Mouse (Mus musculus) MEL (cell line): Measurements from ENCODE around the gene Kazn. TPM values are rescaled to one million over a fixed set of nuclear protein-coding genes. Genes with fewer than 3 reads are reported as not detected.

Source experiments
- DNase-seq: peaks from one replicate; pipeline ENCODE4 v3.0.0; 2011; ENCODE audit warnings: low read depth, low spot score
- H3K27ac ChIP-seq: 2 replicates; pipeline ENCODE4 v1.5.1; 2012; ENCODE audit warnings: low read depth, mild to moderate bottlenecking, control low read depth, low read length, moderate library complexity; ENCODE audit not compliant: control insufficient read depth
- H3K27me3 ChIP-seq, 2 experiments: fragments of 150-350 bp in 1 of 2; sonication (generic) in 1 of 2; 2 replicates each; pipeline ENCODE4 v1.6.1; 2012; ENCODE audit warnings: low read length in 2 of 2, mild to moderate bottlenecking in 2 of 2, improper control_type of control experiment in 1 of 2, moderate library complexity in 1 of 2; ENCODE audit not compliant: insufficient read depth in 2 of 2, control insufficient read depth in 1 of 2
- H3K36me3 ChIP-seq, 2 experiments: 2 replicates each; pipeline ENCODE4 v1.6.1; 2012 to 2014; ENCODE audit warnings: low read length in 2 of 2, improper control_type of control experiment in 1 of 2, inconsistent platforms in 1 of 2, mild to moderate bottlenecking in 1 of 2; ENCODE audit not compliant: insufficient read depth in 2 of 2, control insufficient read depth in 1 of 2
- H3K4me1 ChIP-seq, 2 experiments: fragments of 150-350 bp in 1 of 2; sonication (generic) in 1 of 2; 2 replicates each; pipeline ENCODE4 v1.6.1; 2012; ENCODE audit warnings: low read length in 2 of 2, improper control_type of control experiment in 1 of 2, mild to moderate bottlenecking in 1 of 2; ENCODE audit not compliant: insufficient read depth in 2 of 2, control insufficient read depth in 1 of 2
- H3K4me3 ChIP-seq, 2 experiments: fragments of 150-350 bp in 1 of 2; sonication (generic) in 1 of 2; 2 replicates each; pipeline ENCODE4 v1.5.1; 2012; ENCODE audit warnings: low read depth in 2 of 2, low read length in 2 of 2, mild to moderate bottlenecking in 2 of 2, moderate library complexity in 2 of 2, control low read depth in 1 of 2, improper control_type of control experiment in 1 of 2; ENCODE audit not compliant: control insufficient read depth in 1 of 2, insufficient read depth in 1 of 2
- H3K79me2 ChIP-seq: 2 replicates; pipeline ENCODE4 v1.6.1; 2012; ENCODE audit warnings: mild to moderate bottlenecking, low read length, moderate library complexity; ENCODE audit not compliant: control insufficient read depth, poor library complexity, insufficient read depth
- H3K9ac ChIP-seq: 2 replicates; pipeline ENCODE4 v1.6.1; 2012; ENCODE audit warnings: low read depth, mild to moderate bottlenecking, control low read depth, low read length, moderate library complexity; ENCODE audit not compliant: control insufficient read depth, poor library complexity, severe bottlenecking
- H3K9me3 ChIP-seq: fragments of 150-350 bp; sonication (generic); replicated peaks from 2 replicates; pipeline ENCODE4 v1.6.1; 2012; ENCODE audit warnings: mild to moderate bottlenecking, low read length, improper control_type of control experiment, moderate library complexity; ENCODE audit not compliant: insufficient read depth
- BHLHE40 ChIP-seq: IDR thresholded peaks from 2 replicates; pipeline ENCODE4 v1.6.1; 2012; ENCODE audit warnings: low read depth, mild to moderate bottlenecking, inconsistent platforms, low read length, improper control_type of control experiment, borderline replicate concordance
- CHD1 ChIP-seq: IDR thresholded peaks from 2 replicates; pipeline ENCODE4 v1.6.1; 2012; ENCODE audit warnings: low read depth, mild to moderate bottlenecking, inconsistent platforms, low read length, improper control_type of control experiment
- CTCF ChIP-seq, 3 experiments: IDR thresholded peaks in 2 of 3; conservative IDR thresholded peaks in 1 of 3; 2 replicates each; pipeline ENCODE4 v1.5.1; 2011 to 2012; ENCODE audit warnings: low read length in 3 of 3, low read depth in 2 of 3, mild to moderate bottlenecking in 2 of 3, improper control_type of control experiment in 1 of 3, inconsistent platforms in 1 of 3, mixed read lengths in 1 of 3, moderate library complexity in 1 of 3; ENCODE audit not compliant: control insufficient read depth in 1 of 3, insufficient read depth in 1 of 3, poor library complexity in 1 of 3, severe bottlenecking in 1 of 3
- E2F4 ChIP-seq: IDR thresholded peaks from 2 replicates; pipeline ENCODE4 v1.6.1; 2011; ENCODE audit warnings: low read depth, low read length, improper control_type of control experiment, borderline replicate concordance
- ELF1 ChIP-seq: IDR thresholded peaks from 2 replicates; pipeline ENCODE4 v1.6.1; 2014; ENCODE audit warnings: low read depth, mild to moderate bottlenecking, inconsistent platforms, low read length, improper control_type of control experiment, moderate library complexity
- GATA1 ChIP-seq: IDR thresholded peaks from 2 replicates; pipeline ENCODE4 v1.6.1; 2011; ENCODE audit warnings: low read depth, low read length, improper control_type of control experiment
- HCFC1 ChIP-seq: IDR thresholded peaks from 2 replicates; pipeline ENCODE4 v1.6.1; 2012; ENCODE audit warnings: low read depth, mild to moderate bottlenecking, inconsistent platforms, low read length, improper control_type of control experiment, moderate library complexity
- KAT2A ChIP-seq: conservative IDR thresholded peaks from 2 replicates; pipeline ENCODE4 v1.6.1; 2012; ENCODE audit warnings: low read depth, low read length, improper control_type of control experiment, inconsistent platforms
- MAFK ChIP-seq: IDR thresholded peaks from 2 replicates; pipeline ENCODE4 v1.6.1; 2011; ENCODE audit warnings: low read depth, mild to moderate bottlenecking, low read length, improper control_type of control experiment, borderline replicate concordance
- MAX ChIP-seq: IDR thresholded peaks from 2 replicates; pipeline ENCODE4 v1.6.1; 2011; ENCODE audit warnings: low read length, improper control_type of control experiment
- MEF2A ChIP-seq: IDR thresholded peaks from 2 replicates; pipeline ENCODE4 v1.6.1; 2014; ENCODE audit warnings: low read depth, mild to moderate bottlenecking, inconsistent platforms, low read length, improper control_type of control experiment; ENCODE audit not compliant: poor library complexity, insufficient replicate concordance, severe bottlenecking; ENCODE audit errors: extremely low read depth
- MYB ChIP-seq: IDR thresholded peaks from 2 replicates; pipeline ENCODE4 v1.6.1; 2011; ENCODE audit warnings: mild to moderate bottlenecking, low read depth, low read length, improper control_type of control experiment
- MYC ChIP-seq: IDR thresholded peaks from 2 replicates; pipeline ENCODE4 v1.6.1; 2011; ENCODE audit warnings: low read depth, mild to moderate bottlenecking, low read length, improper control_type of control experiment, moderate library complexity
- NELFE ChIP-seq: IDR thresholded peaks from 2 replicates; pipeline ENCODE4 v1.6.1; 2011; ENCODE audit warnings: low read depth, low read length, improper control_type of control experiment
- NRF1 ChIP-seq: IDR thresholded peaks from 2 replicates; pipeline ENCODE4 v1.6.1; 2014; ENCODE audit warnings: low read depth, mild to moderate bottlenecking, inconsistent platforms, low read length, improper control_type of control experiment, moderate library complexity; ENCODE audit not compliant: poor library complexity, insufficient read depth, severe bottlenecking
- POLR2A ChIP-seq, 2 experiments: IDR thresholded peaks; 2 replicates each; pipeline ENCODE4 v1.6.1; 2011 to 2012; ENCODE audit warnings: low read length in 2 of 2, mild to moderate bottlenecking in 2 of 2, control low read depth in 1 of 2, improper control_type of control experiment in 1 of 2, low read depth in 1 of 2, moderate library complexity in 1 of 2; ENCODE audit not compliant: control insufficient read depth in 1 of 2, insufficient read depth in 1 of 2, poor library complexity in 1 of 2
- POLR2AphosphoS2 ChIP-seq: IDR thresholded peaks from 2 replicates; pipeline ENCODE4 v1.6.1; 2011; ENCODE audit warnings: low read length, improper control_type of control experiment
- SIN3A ChIP-seq: IDR thresholded peaks from 2 replicates; pipeline ENCODE4 v1.6.1; 2012; ENCODE audit warnings: low read length, improper control_type of control experiment, inconsistent platforms
- SMC3 ChIP-seq: IDR thresholded peaks from 2 replicates; pipeline ENCODE4 v1.6.1; 2011; ENCODE audit warnings: low read depth, low read length, improper control_type of control experiment
- TCF12 ChIP-seq: IDR thresholded peaks from 2 replicates; pipeline ENCODE4 v1.6.1; 2014; ENCODE audit warnings: low read depth, mild to moderate bottlenecking, inconsistent platforms, low read length, improper control_type of control experiment, moderate library complexity
- ZC3H11A ChIP-seq: IDR thresholded peaks from 2 replicates; pipeline ENCODE4 v1.6.1; 2012; ENCODE audit warnings: low read depth, mild to moderate bottlenecking, inconsistent platforms, low read length, improper control_type of control experiment
- ZKSCAN1 ChIP-seq: IDR thresholded peaks from 2 replicates; pipeline ENCODE4 v1.6.1; 2012; ENCODE audit warnings: low read depth, mild to moderate bottlenecking, inconsistent platforms, low read length, improper control_type of control experiment, moderate library complexity
- ZMIZ1 ChIP-seq: IDR thresholded peaks from 2 replicates; pipeline ENCODE4 v1.6.1; 2012; ENCODE audit warnings: low read depth, mild to moderate bottlenecking, inconsistent platforms, low read length, improper control_type of control experiment, moderate library complexity
- ZNF384 ChIP-seq: IDR thresholded peaks from 2 replicates; pipeline ENCODE4 v1.6.1; 2012; ENCODE audit warnings: low read depth, mild to moderate bottlenecking, inconsistent platforms, low read length, improper control_type of control experiment
- polyA plus RNA-seq, 2 experiments: library from polyadenylated mRNA; stranded (reverse) in 1 of 2; unstranded in 1 of 2; fragments of >175 nt in 1 of 2; fragments of >200 nt in 1 of 2; gene quantifications; 2 replicates each; pipeline versions ENCODE4 v1.2.1 to v1.2.4; 2012; ENCODE audit warnings: low replicate concordance in 2 of 2, low read depth in 1 of 2; ENCODE audit not compliant: insufficient read length in 2 of 2, insufficient read depth in 1 of 2, missing spikeins in 1 of 2
- total RNA-seq: library from RNA; depleted of rRNA; stranded (reverse); fragments of 300-350 nt; gene quantifications from 2 replicates; pipeline ENCODE4 v1.2.3, GENCODE M21; 2012

Kazn gene
- total and polyA plus RNA-seq, 3 experiments: not detected

DNA sequence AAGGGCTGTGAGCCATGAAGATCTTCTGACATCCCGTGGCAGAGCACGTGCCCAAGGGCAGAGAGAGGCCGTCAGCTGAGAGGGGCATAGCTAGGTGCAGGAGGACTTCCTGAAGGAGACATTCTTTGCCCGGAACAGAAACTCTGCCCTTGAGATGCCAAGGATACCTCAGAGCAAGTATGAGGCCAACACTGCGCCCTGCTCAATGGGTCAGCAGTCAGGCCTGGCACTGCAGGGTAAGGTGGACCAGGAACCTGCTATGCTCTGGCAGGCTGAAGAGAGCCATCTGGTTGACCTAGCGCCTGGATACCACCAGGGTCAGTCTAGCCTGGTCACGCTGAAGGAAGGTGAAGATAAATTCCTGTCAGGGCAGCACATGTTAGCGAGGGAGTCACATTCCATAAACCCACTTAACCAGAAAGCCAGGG, 46.0 kb downstream of the Kazn start:
- H3K9me3 ChIP-seq: no peaks in the 10 kb centered on the region
- H3K4me1 ChIP-seq: no peaks in the 10 kb centered on the region
- no peak for DNase-seq

DNA sequence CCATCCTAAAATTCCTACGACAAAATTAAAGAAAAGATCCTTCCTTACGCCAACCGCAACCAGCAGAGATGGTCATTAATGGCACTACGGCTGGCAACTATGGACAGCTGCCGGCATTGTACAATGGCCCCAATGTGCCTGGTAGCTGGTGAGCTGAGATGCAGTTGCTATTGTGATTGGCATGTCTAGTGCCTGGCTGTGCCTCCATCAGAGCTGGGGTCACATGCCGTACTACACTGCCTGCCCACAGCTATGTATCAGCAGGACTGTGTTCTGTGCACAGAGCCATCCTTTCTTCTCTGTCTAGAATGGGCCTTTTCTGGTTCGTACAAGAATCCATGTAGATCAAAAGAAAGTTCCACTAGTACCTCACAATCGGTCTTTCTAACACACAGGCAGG, 49.2 kb downstream of the Kazn start:
- no peak overlapping the region for H3K4me3 ChIP-seq
- H3K79me2 ChIP-seq: no peaks in the 10 kb centered on the region
- H3K36me3 ChIP-seq: no peaks in the 10 kb centered on the region
- H3K9me3 ChIP-seq: no peaks in the 10 kb centered on the region
- H3K27ac ChIP-seq: no peak overlapping the region
- no peak overlapping the region for H3K9ac ChIP-seq
- H3K27me3 ChIP-seq: no peaks in the 10 kb centered on the region
- DNase-seq: no peak
- TF ChIP-seq ZC3H11A (no peak), SMC3 (no peak), POLR2A (IDR thresholded peaks at IDR 0.05; ENCODE audit: control insufficient read depth in 1 of 2, insufficient read depth in 1 of 2, low read depth in 1 of 2, low read length in 2 of 2, poor library complexity in 1 of 2) (no peak), POLR2AphosphoS2 (no peak), CTCF (IDR thresholded peaks at IDR 0.05 in 2 of 3, conservative IDR thresholded peaks at IDR 0.05 in 1 of 3; ENCODE audit: control insufficient read depth in 1 of 3, insufficient read depth in 1 of 3, low read depth in 2 of 3, low read length in 3 of 3, poor library complexity in 1 of 3, severe bottlenecking in 1 of 3) (no peak), NRF1 (no peak), MEF2A (no peak), TCF12 (no peak), ZNF384 (no peak)
- no peaks in the 10 kb centered on the region for H3K4me1 ChIP-seq

More for the DNA sequence above, 46.0 kb downstream of the Kazn start:
- H3K79me2 ChIP-seq: no peaks in the 10 kb centered on the region
- H3K4me3 ChIP-seq: no peak overlapping the region
- H3K36me3 ChIP-seq: no peaks in the 10 kb centered on the region
- no peaks in the 10 kb centered on the region for H3K27me3 ChIP-seq
- H3K9ac ChIP-seq: no peak overlapping the region
- TF ChIP-seq CHD1: no peak
- TF ChIP-seq MYB: no peak
- TF ChIP-seq HCFC1: no peak
- no peak for TF ChIP-seq KAT2A
- TF ChIP-seq ZMIZ1: no peak
- no peak for TF ChIP-seq CTCF (IDR thresholded peaks at IDR 0.05 in 2 of 3, conservative IDR thresholded peaks at IDR 0.05 in 1 of 3; ENCODE audit: control insufficient read depth in 1 of 3, insufficient read depth in 1 of 3, low read depth in 2 of 3, low read length in 3 of 3, poor library complexity in 1 of 3, severe bottlenecking in 1 of 3)
- no peak for TF ChIP-seq MYC
- TF ChIP-seq SIN3A: no peak
- no peak for TF ChIP-seq E2F4
- no peak for TF ChIP-seq NRF1
- TF ChIP-seq ELF1: no peak
- no peak for TF ChIP-seq MAFK
- TF ChIP-seq NELFE: no peak
- no peak for TF ChIP-seq MAX
- no peak for TF ChIP-seq GATA1
- no peak for TF ChIP-seq POLR2A (IDR thresholded peaks at IDR 0.05; ENCODE audit: control insufficient read depth in 1 of 2, insufficient read depth in 1 of 2, low read depth in 1 of 2, low read length in 2 of 2, poor library complexity in 1 of 2)
- no peak for TF ChIP-seq ZKSCAN1
- no peak for TF ChIP-seq BHLHE40
- no peak for TF ChIP-seq ZNF384
- H3K27ac ChIP-seq: no peak overlapping the region
